Mouse (Mus musculus): Measurements from ENCODE around the gene Pcid2.

DNA sequence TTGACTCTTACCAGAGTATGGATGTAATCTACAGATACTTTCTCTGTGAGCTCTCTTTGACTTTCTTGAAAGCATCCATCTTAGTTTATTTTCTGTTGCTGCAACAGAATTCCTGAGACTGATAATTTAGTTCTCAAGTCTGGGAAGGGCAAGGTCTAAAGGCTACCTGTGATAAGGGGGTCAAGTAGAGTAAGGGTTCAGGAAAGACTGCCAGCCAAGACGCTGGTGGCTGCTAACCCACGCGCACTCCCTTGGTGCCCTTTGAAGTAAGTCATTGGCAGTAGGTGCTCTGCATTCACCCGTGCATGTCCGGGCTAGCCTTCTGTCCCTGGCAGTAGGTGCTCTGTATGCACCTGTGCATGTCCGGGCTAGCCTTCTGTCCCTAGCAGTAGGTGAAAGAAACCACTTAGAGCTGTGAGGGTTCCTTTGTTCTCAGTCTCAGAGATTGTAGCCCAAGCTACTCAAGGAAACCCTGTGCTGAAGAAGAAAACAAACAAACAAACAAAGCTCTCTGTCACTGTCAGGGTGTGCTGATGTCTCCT, 34.5 kb upstream of the Pcid2 start:
- TF ChIP-seq MAX (IDR thresholded peaks at IDR 0.05; ENCODE audit: low read length) = no peak
- no peak for TF ChIP-seq POLR2AphosphoS2 (IDR thresholded peaks at IDR 0.05; ENCODE audit: low read length)
- TF ChIP-seq CTCF (IDR thresholded peaks at IDR 0.05 in 2 of 3, conservative IDR thresholded peaks at IDR 0.05 in 1 of 3; ENCODE audit: control insufficient read depth in 1 of 3, insufficient read depth in 1 of 3, low read depth in 2 of 3, low read length in 3 of 3, poor library complexity in 1 of 3, severe bottlenecking in 1 of 3) = no peak
- no peak for TF ChIP-seq RCOR1 (IDR thresholded peaks at IDR 0.05; ENCODE audit: low read depth, low read length)
- TF ChIP-seq POLR2A (IDR thresholded peaks at IDR 0.05; ENCODE audit: control insufficient read depth in 1 of 2, insufficient read depth in 1 of 2, low read depth in 1 of 2, low read length in 2 of 2, poor library complexity in 1 of 2) = no peak
- TF ChIP-seq ZC3H11A (IDR thresholded peaks at IDR 0.05; ENCODE audit: low read depth, low read length) = no peak
- no peak for TF ChIP-seq BHLHE40 (IDR thresholded peaks at IDR 0.05; ENCODE audit: borderline replicate concordance, low read depth, low read length)
- no peak for TF ChIP-seq TCF12 (IDR thresholded peaks at IDR 0.05; ENCODE audit: low read depth, low read length)
- TF ChIP-seq POLR2AphosphoS5 (IDR thresholded peaks at IDR 0.05; ENCODE audit: borderline replicate concordance, low read depth, low read length) = no peak
- no peak for TF ChIP-seq USF1 (IDR thresholded peaks at IDR 0.05; ENCODE audit: low read depth, low read length)
